Mouse (Mus musculus): ENCODE results near the gene Zfyve26.

DNA sequence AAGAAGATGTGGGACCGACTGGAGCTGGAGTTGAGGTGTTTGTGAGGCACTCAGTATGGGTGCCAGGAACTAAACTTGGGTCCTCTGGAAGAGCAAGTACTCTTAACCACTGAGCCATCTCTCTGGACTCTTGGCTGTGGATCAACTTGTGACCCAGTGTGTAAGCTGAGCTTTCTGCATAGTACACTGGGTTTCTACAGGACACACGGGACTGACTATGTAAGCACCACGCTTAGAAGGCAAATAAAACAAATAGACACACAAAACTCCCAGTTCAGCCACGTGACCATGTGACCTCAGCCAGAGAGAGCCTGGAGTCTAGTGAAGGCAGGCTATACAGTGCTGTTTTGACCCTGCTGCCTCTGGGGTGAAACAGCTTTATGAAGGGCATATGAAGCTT, 23.5 kb downstream of the Zfyve26 start:
- TF ChIP-seq POLR2A (IDR thresholded peaks at IDR 0.05; ENCODE audit: insufficient read depth, low read length) (no peak), CTCF (IDR thresholded peaks at IDR 0.05; ENCODE audit: low read depth, low read length) (no peak), EP300 (IDR thresholded peaks at IDR 0.05; ENCODE audit: insufficient read depth, low read depth, low read length) (no peak)
